Mouse (Mus musculus) testis, adult 2 months (tissue): ENCODE measurements at regions not wholly inside any gene's neighbourhood (a gene's known extent, or its start where the extent isn't known, plus 50 kb on each side); places are given as distances from the start of the nearest gene placed in this dataset.
A peak's percentile ranks its signal among the peaks of the same experiment; 100 is the strongest.

ENCODE experiments used
- H3K27ac ChIP-seq: fragments of 200-500 bp; 2 replicates; pipeline ENCODE4 v1.5.1; 2012; ENCODE audit warnings: low read depth, low read length; ENCODE audit not compliant: control insufficient read depth, insufficient read depth
- H3K27me3 ChIP-seq: fragments of 200-500 bp; 2 replicates; pipeline ENCODE4 v1.6.1; 2012; ENCODE audit warnings: mild to moderate bottlenecking, low read length, moderate library complexity; ENCODE audit not compliant: control insufficient read depth, insufficient read depth
- H3K36me3 ChIP-seq: fragments of 200-500 bp; 2 replicates; pipeline ENCODE4 v1.6.1; 2012; ENCODE audit warnings: mild to moderate bottlenecking, low read length; ENCODE audit not compliant: control insufficient read depth, insufficient read depth
- H3K4me1 ChIP-seq: fragments of 200-500 bp; 2 replicates; pipeline ENCODE4 v1.6.1; 2012; ENCODE audit warnings: low read length; ENCODE audit not compliant: control insufficient read depth, insufficient read depth
- H3K4me3 ChIP-seq: fragments of 200-500 bp; 2 replicates; pipeline ENCODE4 v1.5.1; 2012; ENCODE audit warnings: low read depth, mild to moderate bottlenecking, low read length, moderate library complexity, mixed read lengths; ENCODE audit not compliant: control insufficient read depth
- CTCF ChIP-seq: fragments of 200-500 bp; IDR thresholded peaks from 2 replicates; pipeline ENCODE4 v1.5.1; 2012; ENCODE audit warnings: low read depth, mild to moderate bottlenecking, inconsistent platforms, low read length, moderate library complexity; ENCODE audit not compliant: control insufficient read depth, insufficient read depth, insufficient replicate concordance
- POLR2A ChIP-seq: fragments of 200-500 bp; IDR thresholded peaks from 2 replicates; pipeline ENCODE4 v1.6.1; 2012; ENCODE audit warnings: low read depth, mild to moderate bottlenecking, inconsistent platforms, low read length, moderate library complexity; ENCODE audit not compliant: control insufficient read depth

DNA sequence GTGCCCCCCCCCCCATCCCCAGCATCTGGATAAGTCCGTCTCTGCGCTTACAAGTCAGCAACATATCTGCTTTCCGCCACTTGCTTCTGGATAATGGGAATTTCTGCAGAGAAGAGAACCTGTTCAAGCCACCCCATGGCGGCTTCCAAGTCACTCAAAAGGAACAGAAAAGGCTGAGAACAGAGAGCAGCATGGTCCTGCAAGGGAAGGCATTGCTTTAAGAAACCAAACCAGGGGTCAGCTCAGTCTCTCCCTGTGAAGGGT, 137.5 kb upstream of the Mafb start:
- H3K4me1 ChIP-seq = peaks cover 3% of the 10 kb centered on the region; the same call in 1 of the 2 replicates
- H3K27me3 ChIP-seq = no peaks in the 10 kb centered on the region
- TF ChIP-seq POLR2A (no peak), CTCF (no peak)
- no peaks in the 10 kb centered on the region for H3K36me3 ChIP-seq
- no peak overlapping the region for H3K27ac ChIP-seq
- no peak overlapping the region for H3K4me3 ChIP-seq

- Histone ChIP-seq H3K27ac (no peak overlapping the region), H3K36me3 (no peaks in the 10 kb centered on the region), H3K4me1 (peaks cover 3% of the 10 kb centered on the region; the same call in 1 of the 2 replicates), H3K27me3 (no peaks in the 10 kb centered on the region), H3K4me3 (no peak overlapping the region)
- TF ChIP-seq POLR2A = no peak
- TF ChIP-seq CTCF = no peak
Observed at GRCm38 (mm10) chr2:160507371-160507770, 138.3 kb upstream of the Top1 start.

DNA sequence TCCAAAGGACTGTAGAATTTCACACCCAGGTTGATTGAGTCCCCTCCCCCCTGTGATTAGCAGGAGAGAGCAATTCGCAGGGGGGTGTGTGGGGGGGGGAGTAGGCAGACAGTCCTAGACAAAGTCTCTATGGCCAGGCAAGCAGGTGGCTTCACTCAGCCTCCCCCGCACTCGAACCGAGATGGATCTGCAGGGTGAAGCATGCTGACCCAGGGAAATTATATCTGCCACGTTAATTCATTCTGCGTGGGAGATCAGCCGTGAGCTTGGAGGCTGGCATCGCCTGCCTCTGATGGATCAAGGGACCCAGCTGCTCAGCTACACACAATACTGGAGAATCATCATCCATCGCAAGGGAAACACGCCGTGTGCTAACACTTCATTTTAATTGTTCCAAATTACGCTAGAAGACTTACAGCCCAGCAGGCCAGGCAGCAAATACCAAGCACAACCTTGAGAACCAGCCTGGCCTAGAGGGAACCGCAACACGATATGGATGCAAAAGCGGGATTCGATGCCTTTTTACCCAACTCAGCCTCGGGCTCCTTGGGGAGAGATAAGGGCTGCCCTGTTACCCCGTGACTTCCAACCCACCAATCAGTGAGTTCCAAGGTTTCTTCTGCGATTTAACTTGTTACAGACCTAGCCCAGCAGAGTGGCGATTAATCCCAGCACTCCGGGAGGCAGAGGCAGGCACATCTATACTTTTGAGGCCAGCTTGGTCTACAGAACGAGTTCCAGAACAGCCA, 137.7 kb upstream of the Top1 start:
- Histone ChIP-seq H3K4me1 (peaks cover 3% of the 10 kb centered on the region; the same call in 1 of the 2 replicates), H3K4me3 (peak overlapping the region; percentile 33; the same call in 1 of the 2 replicates), H3K27me3 (no peaks in the 10 kb centered on the region), H3K36me3 (no peaks in the 10 kb centered on the region), H3K27ac (no peak overlapping the region)
- TF ChIP-seq POLR2A = no peak
- TF ChIP-seq CTCF = no peak

DNA sequence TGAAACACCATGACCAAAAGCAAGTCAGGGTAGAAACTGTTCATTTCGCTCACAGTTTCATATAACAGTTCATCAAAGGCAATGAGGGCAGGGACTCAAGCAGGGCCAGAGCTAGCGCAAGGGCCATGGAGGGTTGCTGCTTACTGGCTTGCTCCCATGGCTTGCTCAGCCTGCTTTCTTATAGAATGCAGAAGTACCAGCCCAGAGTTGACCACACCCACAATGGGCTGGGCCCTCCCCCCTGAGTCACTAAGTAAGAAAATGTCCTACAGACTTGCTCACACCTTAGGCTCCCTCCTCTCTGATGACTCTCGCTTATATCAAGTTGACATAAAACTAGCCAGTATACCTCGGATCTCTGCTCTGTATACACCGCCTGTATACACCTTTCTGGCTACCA, 135.5 kb upstream of the Top1 start:
- Histone ChIP-seq H3K27me3 (no peaks in the 10 kb centered on the region), H3K4me1 (peaks cover 3% of the 10 kb centered on the region; the same call in 1 of the 2 replicates), H3K36me3 (no peaks in the 10 kb centered on the region), H3K27ac (no peak overlapping the region), H3K4me3 (no peak overlapping the region)
- TF ChIP-seq POLR2A = no peak
- TF ChIP-seq CTCF = no peak

- Histone ChIP-seq H3K4me3 (no peak overlapping the region), H3K27ac (no peak overlapping the region), H3K27me3 (no peaks in the 10 kb centered on the region)
Observed at GRCm38 (mm10) chr2:160510635-160511421, 134.9 kb upstream of the Top1 start.

DNA sequence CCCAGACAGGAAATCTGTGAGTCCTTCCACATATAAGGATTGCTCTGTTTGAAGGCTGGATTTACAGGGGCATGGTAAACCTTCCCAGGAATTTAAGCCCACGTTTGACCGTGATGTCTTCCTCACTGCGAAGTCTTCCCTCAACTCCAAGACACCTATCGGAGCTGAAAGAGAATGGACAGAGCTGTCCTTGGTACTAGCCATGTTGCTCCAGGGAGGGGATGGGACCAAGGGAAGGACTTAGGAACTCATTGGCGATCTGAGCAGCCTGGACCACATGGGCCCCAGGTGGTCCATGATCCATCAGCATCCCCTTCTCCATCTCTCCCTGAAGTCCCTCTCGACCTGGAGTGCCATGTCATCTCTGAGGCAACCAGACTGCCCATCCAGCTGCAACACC, 130.1 kb upstream of the Top1 start:
- Histone ChIP-seq H3K4me3 (no peak overlapping the region), H3K27ac (no peak overlapping the region), H3K27me3 (no peaks in the 10 kb centered on the region), H3K36me3 (no peaks in the 10 kb centered on the region), H3K4me1 (no peaks in the 10 kb centered on the region)
- TF ChIP-seq CTCF (no peak), POLR2A (no peak)

More at GRCm38 (mm10) chr2:160510635-160511421, 134.9 kb upstream of the Top1 start:
- no peak for TF ChIP-seq CTCF
- no peak for TF ChIP-seq POLR2A
- no peaks in the 10 kb centered on the region for H3K36me3 ChIP-seq
- H3K4me1 ChIP-seq = peaks cover 3% of the 10 kb centered on the region; the same call in 1 of the 2 replicates

DNA sequence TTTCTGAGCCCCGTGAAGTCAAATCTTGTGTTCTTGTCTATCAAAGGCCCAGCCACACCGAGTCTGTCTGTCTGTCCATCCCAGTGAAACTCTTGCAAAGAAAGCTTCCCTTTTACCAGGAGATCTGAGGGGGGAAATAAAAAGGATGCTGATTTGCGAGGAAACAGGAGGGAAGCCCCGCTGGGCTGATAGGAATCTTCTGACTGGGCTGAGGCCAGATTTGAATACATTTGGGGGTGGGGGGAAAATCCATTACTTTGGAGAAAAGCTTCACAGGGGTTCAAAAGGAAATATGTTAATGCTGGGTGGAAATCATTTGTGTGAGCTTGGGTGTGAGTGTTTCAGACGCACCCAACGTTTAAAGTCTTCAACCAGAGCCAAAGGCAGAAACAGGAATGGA, 129.2 kb upstream of the Top1 start:
- Histone ChIP-seq H3K27me3 (no peaks in the 10 kb centered on the region), H3K4me1 (no peaks in the 10 kb centered on the region), H3K36me3 (no peaks in the 10 kb centered on the region), H3K4me3 (no peak overlapping the region), H3K27ac (no peak overlapping the region)
- TF ChIP-seq CTCF (no peak), POLR2A (no peak)
